ENCODE assay signal across 8 mouse cellular contexts in the genomic region with DNA sequence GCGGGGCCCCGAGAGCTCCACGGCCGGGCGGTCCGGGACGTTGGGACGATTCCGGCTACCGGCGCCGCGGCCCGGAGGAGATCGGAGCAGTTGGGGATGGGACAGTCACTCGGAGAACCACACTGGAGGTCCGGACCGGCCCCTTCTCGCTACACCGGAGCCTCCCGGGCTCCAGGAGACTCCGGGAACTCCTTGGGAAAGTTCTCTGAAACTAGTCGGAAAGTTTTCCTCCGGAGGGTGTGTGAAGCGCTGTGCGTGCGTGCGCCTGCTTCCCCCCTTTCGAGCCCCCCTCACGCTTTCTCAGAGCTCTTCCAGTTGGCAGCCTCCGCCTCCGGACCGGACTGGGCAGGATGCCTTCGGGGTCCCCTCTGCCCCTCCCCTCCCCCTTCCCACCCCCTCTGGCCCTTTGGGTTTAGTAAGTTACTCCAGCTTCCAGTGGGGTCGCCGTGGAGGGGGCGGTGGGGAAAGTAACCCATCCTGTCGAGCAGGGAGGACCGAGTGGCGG. TPM values are rescaled to one million over a fixed set of nuclear protein-coding genes. Genes with fewer than 3 reads are reported as not detected.
DNase-seq lines count a peak whose midpoint lies in the region; ATAC-seq and TF ChIP-seq lines count a peak whose summit lies in the region.

No protein-coding gene starts in this region.

- no peak for TF ChIP-seq CTCF in spleen, adult 2 months (IDR thresholded peaks at IDR 0.05; ENCODE audit: extremely low read depth, insufficient read depth, insufficient read length, insufficient replicate concordance)
- no peak for TF ChIP-seq CTCF in lung, postnatal 0 days (IDR thresholded peaks at IDR 0.05)

- no peak overlapping the region; the same call in 1 of the 2 replicates for H3K27ac ChIP-seq in spleen, adult 2 months (ENCODE audit: insufficient read depth, low read length)
- peak overlapping the region; percentile 97 for H3K27ac ChIP-seq in embryonic facial prominence, embryonic 15.5 days (replicated peaks)
- H3K27ac ChIP-seq in hindbrain, embryonic 16.5 days (ENCODE audit: low read depth, low read length): peak overlapping the region; percentile 79
- peak overlapping the region; percentile 95 for H3K27ac ChIP-seq in lung, postnatal 0 days (ENCODE audit: low read length)

- peak overlapping the region; percentile 68 for H3K9ac ChIP-seq in embryonic facial prominence, embryonic 15.5 days
- peak overlapping the region; percentile 72 for H3K9ac ChIP-seq in hindbrain, embryonic 16.5 days (ENCODE audit: low read depth, low read length)
- peak overlapping the region; percentile 88 for H3K9ac ChIP-seq in lung, postnatal 0 days (replicated peaks; ENCODE audit: low read depth)

- H3K36me3 ChIP-seq in spleen, adult 2 months (ENCODE audit: control insufficient read depth, insufficient read depth, low read length): no peaks in the 10 kb centered on the region
- H3K36me3 ChIP-seq in embryonic facial prominence, embryonic 15.5 days: 0 out of 2 replicates have a peak, but pooled peaks cover 5% of the 10 kb centered on the region
- no peaks in the 10 kb centered on the region for H3K36me3 ChIP-seq in hindbrain, embryonic 16.5 days (ENCODE audit: control insufficient read depth, insufficient read depth, low read length)
- H3K36me3 ChIP-seq in lung, postnatal 0 days (ENCODE audit: insufficient read depth, low read length): no peaks in the 10 kb centered on the region

- peak; percentile 55 for ATAC-seq in embryonic facial prominence, embryonic 15.5 days (ENCODE audit: insufficient number of reproducible peaks, low FRiP score, low TSS enrichment, low read depth)
- ATAC-seq in hindbrain, embryonic 16.5 days: peak; percentile 71
- peak; percentile 29 for ATAC-seq in lung, postnatal 0 days

- peak overlapping the region; percentile 49 for H3K4me3 ChIP-seq in spleen, adult 2 months (ENCODE audit: extremely low read depth, insufficient read depth, insufficient read length)
- H3K4me3 ChIP-seq in embryonic facial prominence, embryonic 15.5 days (replicated peaks): peak overlapping the region; percentile 62
- peak overlapping the region; percentile 57 for H3K4me3 ChIP-seq in hindbrain, embryonic 16.5 days (ENCODE audit: low read length)
- peak overlapping the region; percentile 97 for H3K4me3 ChIP-seq in lung, postnatal 0 days (ENCODE audit: low read depth, low read length)

- WGBS in spleen, adult 2 months: 2% methylated on average over 38 of the region's 40 CpGs
- WGBS in embryonic facial prominence, embryonic 15.5 days: under 1% methylated on average over 40 of the region's 40 CpGs
- WGBS in hindbrain, embryonic 16.5 days: under 1% methylated on average over 40 of the region's 40 CpGs
- WGBS in lung, postnatal 0 days: under 1% methylated on average over 35 of the region's 40 CpGs

- no peaks in the 10 kb centered on the region for H3K9me3 ChIP-seq in embryonic facial prominence, embryonic 15.5 days (replicated peaks)
- no peaks in the 10 kb centered on the region for H3K9me3 ChIP-seq in hindbrain, embryonic 16.5 days (ENCODE audit: control insufficient read depth, low read length)
- no peaks in the 10 kb centered on the region for H3K9me3 ChIP-seq in lung, postnatal 0 days (ENCODE audit: low read length)

- peaks cover 6% of the 10 kb centered on the region; the same call in 1 of the 2 replicates for H3K4me1 ChIP-seq in spleen, adult 2 months (ENCODE audit: control insufficient read depth, insufficient read depth, insufficient read length)
- peaks cover 60% of the 10 kb centered on the region for H3K4me1 ChIP-seq in embryonic facial prominence, embryonic 15.5 days
- H3K4me1 ChIP-seq in hindbrain, embryonic 16.5 days (ENCODE audit: control insufficient read depth, insufficient read depth, low read depth, low read length): peaks cover 16% of the 10 kb centered on the region; the same call in 1 of the 2 replicates
- H3K4me1 ChIP-seq in lung, postnatal 0 days (ENCODE audit: insufficient read depth, low read depth, low read length): peaks cover 15% of the 10 kb centered on the region; the same call in 1 of the 2 replicates

- H3K27me3 ChIP-seq in spleen, adult 2 months (ENCODE audit: control insufficient read depth, insufficient read depth, low read length): peaks cover 17% of the 10 kb centered on the region
- H3K27me3 ChIP-seq in embryonic facial prominence, embryonic 15.5 days: no peaks in the 10 kb centered on the region
- peaks cover 13% of the 10 kb centered on the region for H3K27me3 ChIP-seq in hindbrain, embryonic 16.5 days (replicated peaks; ENCODE audit: control insufficient read depth, insufficient read depth, low read length)
- no peaks in the 10 kb centered on the region for H3K27me3 ChIP-seq in lung, postnatal 0 days (replicated peaks; ENCODE audit: insufficient read depth, low read length)

- no peak for TF ChIP-seq POLR2A in spleen, adult 2 months (IDR thresholded peaks at IDR 0.05; ENCODE audit: low read depth, low read length)

- DNase-seq in spleen, adult 2 months (ENCODE audit: low read depth in 1 of 2, low spot score in 2 of 2): no peak
- no peak for DNase-seq in spleen, postnatal 10 days (ENCODE audit: low spot score in 2 of 2)
- DNase-seq in lung, postnatal 0 days (ENCODE audit: low spot score): peak; percentile 67
- no peak for DNase-seq in natural killer cell, adult 2 months (ENCODE audit: low spot score in 2 of 2)
- no peak for DNase-seq in cerebellum, postnatal 25 days
- no peak for DNase-seq in layer of hippocampus, postnatal 25 days (ENCODE audit: extremely low spot score in 1 of 2, low spot score in 1 of 2)

- H3K4me2 ChIP-seq in embryonic facial prominence, embryonic 15.5 days (replicated peaks): peak overlapping the region; percentile 64
- peak overlapping the region; percentile 93 for H3K4me2 ChIP-seq in hindbrain, embryonic 16.5 days (ENCODE audit: low read length)
- peak overlapping the region; percentile 90 for H3K4me2 ChIP-seq in lung, postnatal 0 days (replicated peaks; ENCODE audit: low read depth, low read length)

- TF ChIP-seq EP300 in lung, postnatal 0 days (IDR thresholded peaks at IDR 0.05): no peak

RNA-seq across cellular contexts. Expression of a gene that starts 0.6 kb away (rescaled TPM):
- polyA plus RNA-seq in spleen, adult 2 months (2012; rRNA removed): 4.0 and 5.5 TPM in 2 replicates
- polyA plus RNA-seq in embryonic facial prominence, embryonic 15.5 days (2015; fragmentation: Nextera tagmentation; extraction: Ambion mirVana): 60.7 and 64.0 TPM in 2 replicates
- 6.6 and 10.0 TPM in 2 replicates for polyA plus RNA-seq in hindbrain, embryonic 16.5 days (2015; fragmentation: Nextera tagmentation; extraction: Ambion mirVana)
- 21.2 and 23.6 TPM in 2 replicates for polyA plus RNA-seq in lung, postnatal 0 days (2015; fragmentation: Nextera tagmentation; extraction: Ambion mirVana)
- 1 to 10 TPM; 1.4 to 3.5 TPM for total RNA-seq in layer of hippocampus, postnatal 25 days (2021)

RNA-seq across cellular contexts. Expression of a gene that starts 12.6 kb away (rescaled TPM):
- polyA plus RNA-seq in spleen, adult 2 months (2012; rRNA removed): 17.7 and 19.8 TPM in 2 replicates
- polyA plus RNA-seq in embryonic facial prominence, embryonic 15.5 days (2015; fragmentation: Nextera tagmentation; extraction: Ambion mirVana): 13.7 and 16.8 TPM in 2 replicates
- polyA plus RNA-seq in hindbrain, embryonic 16.5 days (2015; fragmentation: Nextera tagmentation; extraction: Ambion mirVana): 8.2 and 9.3 TPM in 2 replicates
- polyA plus RNA-seq in lung, postnatal 0 days (2015; fragmentation: Nextera tagmentation; extraction: Ambion mirVana): 8.0 and 8.6 TPM in 2 replicates
- total RNA-seq in layer of hippocampus, postnatal 25 days (2021): 1 to 10 TPM; 8.9 to 9.6 TPM

RNA-seq across cellular contexts. Expression of a gene that starts 25.9 kb away (rescaled TPM):
- 37.1 and 37.8 TPM in 2 replicates for polyA plus RNA-seq in spleen, adult 2 months (2012; rRNA removed)
- 109 and 111 TPM in 2 replicates for polyA plus RNA-seq in embryonic facial prominence, embryonic 15.5 days (2015; fragmentation: Nextera tagmentation; extraction: Ambion mirVana)
- polyA plus RNA-seq in hindbrain, embryonic 16.5 days (2015; fragmentation: Nextera tagmentation; extraction: Ambion mirVana): 250 and 276 TPM in 2 replicates
- 86.1 and 96.0 TPM in 2 replicates for polyA plus RNA-seq in lung, postnatal 0 days (2015; fragmentation: Nextera tagmentation; extraction: Ambion mirVana)
- total RNA-seq in layer of hippocampus, postnatal 25 days (2021): 100 to 1,000 TPM in 1 of 2 experiments, 10 to 100 TPM in 1; 92.2 to 104 TPM

RNA-seq across cellular contexts. Expression of a gene that starts 26.6 kb away (rescaled TPM):
- polyA plus RNA-seq in spleen, adult 2 months (2012; rRNA removed): 0.07 TPM in 1 of 2 replicates, not detected in the other
- polyA plus RNA-seq in embryonic facial prominence, embryonic 15.5 days (2015; fragmentation: Nextera tagmentation; extraction: Ambion mirVana): 0.56 and 0.66 TPM in 2 replicates
- polyA plus RNA-seq in hindbrain, embryonic 16.5 days (2015; fragmentation: Nextera tagmentation; extraction: Ambion mirVana): 4.5 and 4.9 TPM in 2 replicates
- polyA plus RNA-seq in lung, postnatal 0 days (2015; fragmentation: Nextera tagmentation; extraction: Ambion mirVana): 0.12 TPM in 1 of 2 replicates, not detected in the other
- total RNA-seq in layer of hippocampus, postnatal 25 days (2021): not detected

RNA-seq across cellular contexts. Expression of a gene that starts 29.2 kb away (rescaled TPM):
- 0.42 and 0.43 TPM in 2 replicates for polyA plus RNA-seq in spleen, adult 2 months (2012; rRNA removed)
- 8.4 and 12.2 TPM in 2 replicates for polyA plus RNA-seq in embryonic facial prominence, embryonic 15.5 days (2015; fragmentation: Nextera tagmentation; extraction: Ambion mirVana)
- 0.16 and 1.7 TPM in 2 replicates for polyA plus RNA-seq in hindbrain, embryonic 16.5 days (2015; fragmentation: Nextera tagmentation; extraction: Ambion mirVana)
- 5.8 and 6.4 TPM in 2 replicates for polyA plus RNA-seq in lung, postnatal 0 days (2015; fragmentation: Nextera tagmentation; extraction: Ambion mirVana)
- under 1 TPM; 0.66 to 0.76 TPM for total RNA-seq in layer of hippocampus, postnatal 25 days (2021)
